Mouse (Mus musculus): Measurements from ENCODE around the gene 1700029I15Rik. TPM values are rescaled to one million over a fixed set of nuclear protein-coding genes. Genes with fewer than 3 reads are reported as not detected.

The 1700029I15Rik gene
- total and polyA plus RNA-seq, 3 experiments = 0.67 to 3.4 (median 3.0) TPM

DNA sequence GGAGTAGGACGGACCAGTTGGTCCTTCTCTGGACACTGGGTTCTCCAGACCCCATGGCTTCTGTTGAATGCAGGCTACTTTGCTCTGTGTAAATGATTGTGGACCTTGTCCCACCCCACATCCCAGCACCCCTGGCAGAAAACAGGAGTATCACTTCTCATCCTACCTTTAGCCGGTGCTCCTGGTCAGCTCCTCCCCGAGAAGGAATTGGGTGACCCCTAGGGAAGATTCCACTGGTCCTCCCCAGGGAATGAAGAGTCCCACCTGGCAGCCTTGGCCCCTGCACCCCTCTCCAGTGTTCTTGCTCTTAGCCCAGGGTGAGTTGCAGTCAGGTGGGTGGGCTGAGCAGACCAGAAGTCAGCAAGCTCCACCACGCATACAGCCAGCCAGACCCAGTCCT is 18.3 kb upstream of the 1700029I15Rik start:
- peaks cover 0 to 3% of the 10 kb centered on the region in 2 experiments; a peak in 1 of 4 replicates for H3K4me1 ChIP-seq (ENCODE audit: control insufficient read depth in 1 of 2, insufficient read depth in 2 of 2)
- in situ Hi-C loops (cut with MboI; ENCODE audit: low pct_ligation_motif_present, low pct_unique_long_range_greater_than_20kb, low sequenced_read_pairs) = no loop called here
- H3K9me3 ChIP-seq (replicated peaks; ENCODE audit: low read length) = no peaks in the 10 kb centered on the region
- no peaks in the 10 kb centered on the region for H3K27me3 ChIP-seq (replicated peaks)
- no peak overlapping the region for H3K27ac ChIP-seq (ENCODE audit: insufficient read depth, low read depth)
- peaks cover 34 to 56% of the 10 kb centered on the region in 2 experiments for H3K36me3 ChIP-seq (replicated peaks in 1 of 2; ENCODE audit: control insufficient read depth in 1 of 2, insufficient read depth in 1 of 2, low read length in 1 of 2)
- dilution Hi-C loops (cut with MboI; ENCODE audit: extremely low pct_ligation_motif_present, extremely low pct_unique_long_range_greater_than_20kb, low sequenced_read_pairs) = no loop called here
- no peak overlapping the region for H3K4me2 ChIP-seq (ENCODE audit: insufficient read depth, low read depth, poor library complexity, severe bottlenecking)
- H3K9ac ChIP-seq (ENCODE audit: insufficient read depth, low read depth) = no peak overlapping the region
- no peak overlapping the region for H3K4me3 ChIP-seq (replicated peaks in 1 of 3; ENCODE audit: low read depth in 2 of 3, low read length in 2 of 3, poor library complexity in 1 of 3)
- no peak for TF ChIP-seq TBP (conservative IDR thresholded peaks at IDR 0.05; ENCODE audit: low read depth, low read length)
- TF ChIP-seq ZMIZ1 (IDR thresholded peaks at IDR 0.05; ENCODE audit: low read depth, low read length) = no peak
- no peak for TF ChIP-seq EP300 (IDR thresholded peaks at IDR 0.05; ENCODE audit: low read length)
- no peak for TF ChIP-seq ELF1 (IDR thresholded peaks at IDR 0.05; ENCODE audit: low read depth, low read length)
- TF ChIP-seq E2F4 (IDR thresholded peaks at IDR 0.05; ENCODE audit: insufficient replicate concordance, low read depth, low read length) = no peak
- TF ChIP-seq BHLHE40 (IDR thresholded peaks at IDR 0.05; ENCODE audit: low read depth, low read length) = no peak
- no peak for TF ChIP-seq NRF1 (IDR thresholded peaks at IDR 0.05; ENCODE audit: low read depth, low read length)
- no peak for TF ChIP-seq MEF2A (IDR thresholded peaks at IDR 0.05; ENCODE audit: borderline replicate concordance, low read depth, low read length)
- no peak for TF ChIP-seq UBTF (IDR thresholded peaks at IDR 0.05; ENCODE audit: low read depth, low read length)
- no peak for TF ChIP-seq CHD1 (IDR thresholded peaks at IDR 0.05; ENCODE audit: low read depth, low read length)
- no peak for DNase-seq (ENCODE audit: extremely low read depth)
- H3K79me2 ChIP-seq (replicated peaks; ENCODE audit: control insufficient read depth, extremely low read depth, insufficient read depth, poor library complexity, severe bottlenecking) = no peaks in the 10 kb centered on the region

DNA sequence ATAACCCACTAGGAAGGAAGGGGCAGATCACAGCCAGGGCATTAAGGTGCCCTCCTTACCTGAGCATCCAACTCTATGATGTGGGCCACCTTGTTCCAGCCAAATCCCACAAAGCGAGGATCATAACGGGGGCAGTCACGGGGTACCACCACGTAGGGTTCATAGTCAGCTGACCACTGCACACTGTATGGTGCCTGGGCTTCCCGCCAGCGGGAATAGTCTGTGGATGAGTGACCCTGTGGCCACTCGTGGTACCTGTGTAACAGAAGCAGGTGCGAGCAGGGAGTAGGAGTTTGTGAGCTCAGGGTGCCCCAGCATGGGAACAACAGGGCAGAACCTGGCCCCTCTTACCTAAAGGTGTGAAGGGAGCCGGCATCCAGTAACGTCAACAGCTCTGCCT is 16.8 kb upstream of the 1700029I15Rik start:
- no peak overlapping the region for H3K27ac ChIP-seq (ENCODE audit: insufficient read depth, low read depth)
- H3K4me2 ChIP-seq (ENCODE audit: insufficient read depth, low read depth, poor library complexity, severe bottlenecking) = no peak overlapping the region
- peaks cover 1 to 6% of the 10 kb centered on the region in 2 experiments for H3K4me1 ChIP-seq (ENCODE audit: control insufficient read depth in 1 of 2, insufficient read depth in 2 of 2)
- H3K9me3 ChIP-seq (replicated peaks; ENCODE audit: low read length) = no peaks in the 10 kb centered on the region
- dilution Hi-C loops (cut with MboI; ENCODE audit: extremely low pct_ligation_motif_present, extremely low pct_unique_long_range_greater_than_20kb, low sequenced_read_pairs) = no loop called here
- H3K4me3 ChIP-seq (replicated peaks in 1 of 3; ENCODE audit: low read depth in 2 of 3, low read length in 2 of 3, poor library complexity in 1 of 3) = no peak overlapping the region
- no peaks in the 10 kb centered on the region for H3K27me3 ChIP-seq (replicated peaks)
- H3K36me3 ChIP-seq (replicated peaks in 1 of 2; ENCODE audit: control insufficient read depth in 1 of 2, insufficient read depth in 1 of 2, low read length in 1 of 2) = peaks cover 19 to 42% of the 10 kb centered on the region in 2 experiments
- DNase-seq (ENCODE audit: extremely low read depth) = no peak
- no peak for TF ChIP-seq JUND (conservative IDR thresholded peaks at IDR 0.05; ENCODE audit: low read depth, low read length)
- no peak for TF ChIP-seq POLR2A (IDR thresholded peaks at IDR 0.05; ENCODE audit: low read depth, low read length)
- TF ChIP-seq RAD21 (IDR thresholded peaks at IDR 0.05; ENCODE audit: low read depth, low read length) = no peak
- no peak for TF ChIP-seq JUN (IDR thresholded peaks at IDR 0.05; ENCODE audit: insufficient read depth, low read depth, low read length)
- no peak for TF ChIP-seq MAFK (IDR thresholded peaks at IDR 0.05; ENCODE audit: insufficient replicate concordance, low read length)
- TF ChIP-seq UBTF (IDR thresholded peaks at IDR 0.05; ENCODE audit: low read depth, low read length) = no peak
- no peak for TF ChIP-seq ZNF384 (IDR thresholded peaks at IDR 0.05; ENCODE audit: low read depth, low read length)
- TF ChIP-seq ZMIZ1 (IDR thresholded peaks at IDR 0.05; ENCODE audit: low read depth, low read length) = no peak
- no peak for TF ChIP-seq SMC3 (IDR thresholded peaks at IDR 0.05; ENCODE audit: low read depth, low read length)
- no peaks in the 10 kb centered on the region for H3K79me2 ChIP-seq (replicated peaks; ENCODE audit: control insufficient read depth, extremely low read depth, insufficient read depth, poor library complexity, severe bottlenecking)
- H3K9ac ChIP-seq (ENCODE audit: insufficient read depth, low read depth) = no peak overlapping the region
- in situ Hi-C loops (cut with MboI; ENCODE audit: low pct_ligation_motif_present, low pct_unique_long_range_greater_than_20kb, low sequenced_read_pairs) = no loop called here
